Mouse (Mus musculus) ovary, postnatal 10 days (tissue): ENCODE results near the gene Hnrnpc.

Source experiments
- DNase-seq: peaks from one replicate; pipeline ENCODE4 v3.0.0; 2022; ENCODE audit warnings: low spot score

The Hnrnpc gene

DNA sequence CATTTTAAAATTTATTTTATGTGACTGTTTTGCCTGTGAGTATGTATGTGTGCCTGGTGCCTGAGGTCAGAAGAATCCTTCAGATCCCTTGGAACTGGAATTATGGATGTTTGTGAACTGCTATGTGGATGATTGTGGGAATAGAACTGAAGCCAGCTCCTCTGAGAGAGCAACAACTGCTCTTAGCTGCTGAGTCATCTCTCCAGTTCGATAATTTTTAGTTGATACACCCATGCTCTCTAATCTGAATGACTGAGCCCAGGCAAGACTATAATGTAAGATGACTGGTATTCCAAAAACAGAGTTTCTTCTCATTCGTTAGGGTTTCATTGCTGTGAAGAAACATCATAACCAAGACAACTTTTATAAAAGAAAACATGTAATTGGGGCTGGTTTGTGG lies 79.7 kb downstream of the Hnrnpc start:
- no peak for DNase-seq
